Mouse (Mus musculus): ENCODE measurements at regions not wholly inside any gene's neighbourhood (a gene's known extent, or its start where the extent isn't known, plus 50 kb on each side); places are given as distances from the start of the nearest gene placed in this dataset.
A peak's percentile ranks its signal among the peaks of the same experiment; 100 is the strongest.

DNA sequence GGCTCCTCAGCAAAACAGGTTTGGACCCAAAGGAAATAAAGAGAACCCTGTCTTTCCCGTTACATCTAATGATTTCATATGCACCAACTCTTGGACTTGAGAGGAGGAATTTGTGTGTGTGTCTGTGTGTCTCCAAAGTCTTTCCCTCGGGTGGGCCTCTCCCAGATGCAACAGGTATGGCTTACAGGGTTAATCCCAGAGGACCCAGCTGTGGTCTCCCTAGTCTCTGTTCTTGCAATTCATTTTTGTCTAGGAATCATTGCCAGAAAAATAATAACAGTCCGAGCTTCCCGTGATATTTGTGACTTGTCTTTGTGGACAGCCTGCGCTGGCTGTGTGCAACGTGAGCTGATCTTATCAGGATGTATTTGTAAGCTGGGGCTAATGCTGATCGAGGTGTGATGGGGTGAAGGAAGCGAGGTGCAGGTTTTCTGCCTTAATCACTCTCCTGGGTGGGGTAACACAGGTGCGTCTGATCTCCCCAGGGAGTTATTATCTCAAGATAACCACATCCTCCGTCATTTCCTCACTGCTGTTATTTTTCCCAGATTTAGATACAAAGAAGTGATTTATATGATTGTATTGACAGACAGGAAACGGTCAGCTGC lies 627.2 kb upstream of the Sox9 start:
- Histone ChIP-seq H3K9ac (replicated peaks; ENCODE audit: low read length, poor library complexity, severe bottlenecking) (no peak overlapping the region), H3K9me3 (ENCODE audit: low read length) (no peaks in the 10 kb centered on the region), H3K27ac (ENCODE audit: low read depth, low read length) (no peak overlapping the region), H3K27me3 (ENCODE audit: insufficient read depth, low read length) (no peaks in the 10 kb centered on the region), H3K36me3 (ENCODE audit: insufficient read depth, low read length) (no peaks in the 10 kb centered on the region), H3K4me1 (ENCODE audit: insufficient read depth, low read length) (no peaks in the 10 kb centered on the region), H3K4me3 (ENCODE audit: low read depth, low read length) (no peak overlapping the region), H3K4me2 (ENCODE audit: low read depth, low read length, poor library complexity, severe bottlenecking) (peak overlapping the region; percentile 3; the same call in 1 of the 2 replicates)
- no peak for ATAC-seq (ENCODE audit: low FRiP score)
- WGBS = 51% methylated on average over 11 of the region's 11 CpGs
- DNase-seq (ENCODE audit: low spot score) = no peak
- no peak for TF ChIP-seq CTCF (IDR thresholded peaks at IDR 0.05)

DNA sequence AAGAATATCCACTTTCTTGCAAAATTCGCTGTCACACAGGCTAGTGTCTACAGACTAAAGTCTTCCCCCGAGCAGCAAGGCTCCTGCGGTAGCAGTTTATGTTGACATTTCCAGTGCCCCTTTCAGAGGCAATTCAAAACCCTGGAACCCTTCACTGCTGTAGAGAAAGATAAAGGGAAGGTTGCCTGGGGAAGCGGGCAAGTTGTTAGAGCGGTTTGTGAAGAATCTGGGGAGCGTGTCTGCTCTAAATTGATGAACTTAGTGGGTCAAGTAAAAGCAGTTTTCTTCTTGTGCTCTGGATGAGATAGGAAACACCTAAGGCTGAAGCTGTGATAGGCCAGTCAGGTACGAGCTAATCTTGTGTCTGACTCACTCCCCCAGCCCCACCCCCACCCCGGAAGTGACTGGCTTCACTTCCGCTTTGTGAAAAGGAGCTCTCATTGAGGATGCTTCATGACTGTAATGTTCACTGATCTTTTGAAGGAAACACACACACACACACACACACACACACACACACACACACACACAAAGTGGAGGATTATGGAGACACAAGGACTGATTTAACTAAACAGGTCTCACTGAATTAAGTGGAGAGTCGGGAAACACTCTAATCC lies 626.6 kb upstream of the Sox9 start:
- ATAC-seq (ENCODE audit: low FRiP score) (no peak), DNase-seq (ENCODE audit: low spot score) (no peak)
- no peak overlapping the region for H3K27ac ChIP-seq (ENCODE audit: low read depth, low read length)
- H3K9me3 ChIP-seq (ENCODE audit: low read length) = no peaks in the 10 kb centered on the region
- H3K4me1 ChIP-seq (ENCODE audit: insufficient read depth, low read length) = no peaks in the 10 kb centered on the region
- H3K27me3 ChIP-seq (ENCODE audit: insufficient read depth, low read length) = no peaks in the 10 kb centered on the region
- no peak overlapping the region for H3K4me3 ChIP-seq (ENCODE audit: low read depth, low read length)
- peak overlapping the region; percentile 3; the same call in 1 of the 2 replicates for H3K4me2 ChIP-seq (ENCODE audit: low read depth, low read length, poor library complexity, severe bottlenecking)
- 34% methylated on average over 10 of the region's 10 CpGs for WGBS
- no peaks in the 10 kb centered on the region for H3K36me3 ChIP-seq (ENCODE audit: insufficient read depth, low read length)
- no peak for TF ChIP-seq CTCF (IDR thresholded peaks at IDR 0.05)
- no peak overlapping the region for H3K9ac ChIP-seq (replicated peaks; ENCODE audit: low read length, poor library complexity, severe bottlenecking)

DNA sequence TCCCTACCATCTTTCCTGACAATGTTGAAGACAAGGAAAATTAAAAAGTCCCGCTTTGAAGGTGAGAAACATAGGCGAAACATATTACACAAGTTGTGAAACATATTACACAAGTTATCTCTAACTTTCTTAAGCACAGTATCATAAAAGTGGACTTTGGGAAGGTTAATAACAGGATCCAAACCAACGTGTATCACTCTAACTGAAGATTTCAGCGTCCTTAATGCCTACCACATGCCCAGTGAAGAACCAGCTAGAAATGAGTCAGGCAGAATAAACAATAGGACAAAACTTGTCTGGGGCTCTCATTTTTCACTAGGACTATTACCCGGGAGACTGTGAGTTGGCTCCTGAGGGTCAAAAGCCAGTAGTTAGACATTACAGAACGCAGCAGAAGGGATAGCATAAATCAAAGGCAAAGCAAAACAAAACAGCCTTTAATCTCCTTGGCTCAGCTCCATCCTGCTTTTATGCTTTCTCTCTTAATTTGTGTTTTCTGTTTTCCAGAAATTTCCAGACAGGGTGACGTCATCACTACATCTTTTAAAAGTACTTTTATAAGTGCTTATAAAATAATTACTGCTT lies 618.3 kb upstream of the Sox9 start:
- Histone ChIP-seq H3K9me3 (ENCODE audit: low read length) (no peaks in the 10 kb centered on the region), H3K4me3 (ENCODE audit: low read depth, low read length) (no peak overlapping the region), H3K4me1 (ENCODE audit: insufficient read depth, low read length) (no peaks in the 10 kb centered on the region), H3K36me3 (ENCODE audit: insufficient read depth, low read length) (no peaks in the 10 kb centered on the region), H3K9ac (replicated peaks; ENCODE audit: low read length, poor library complexity, severe bottlenecking) (no peak overlapping the region), H3K27ac (ENCODE audit: low read depth, low read length) (no peak overlapping the region), H3K27me3 (ENCODE audit: insufficient read depth, low read length) (no peaks in the 10 kb centered on the region), H3K4me2 (ENCODE audit: low read depth, low read length, poor library complexity, severe bottlenecking) (no peak overlapping the region)
- WGBS = 65% methylated on average over 7 of the region's 7 CpGs
- ATAC-seq (ENCODE audit: low FRiP score) (no peak), DNase-seq (ENCODE audit: low spot score) (no peak)
- TF ChIP-seq CTCF (IDR thresholded peaks at IDR 0.05) = no peak

DNA sequence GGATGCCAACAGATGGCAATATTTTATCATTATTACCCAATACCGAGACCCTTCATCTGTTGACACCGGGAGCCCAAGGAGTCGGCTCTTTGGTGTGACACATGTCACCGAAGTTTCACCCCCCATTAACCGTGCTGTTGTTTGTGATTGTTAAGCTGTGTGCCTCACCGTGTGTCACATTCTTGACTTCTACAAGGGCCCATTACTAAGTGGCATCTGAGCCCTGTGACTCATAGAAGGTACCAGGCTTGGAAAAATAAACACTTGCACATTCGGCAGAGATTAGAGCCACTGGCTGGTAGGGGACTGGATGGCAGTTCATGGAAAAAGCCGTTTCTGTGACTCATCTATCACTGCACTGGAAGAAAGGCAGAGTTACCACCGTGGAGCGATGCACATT lies 608.4 kb upstream of the Sox9 start:
- no peak for ATAC-seq (ENCODE audit: low FRiP score)
- no peak for DNase-seq (ENCODE audit: low spot score)
- WGBS = 89% methylated on average over 10 of the region's 10 CpGs
- H3K9me3 ChIP-seq (ENCODE audit: low read length) = no peaks in the 10 kb centered on the region
- no peak overlapping the region for H3K27ac ChIP-seq (ENCODE audit: low read depth, low read length)
- no peaks in the 10 kb centered on the region for H3K36me3 ChIP-seq (ENCODE audit: insufficient read depth, low read length)
- TF ChIP-seq CTCF (IDR thresholded peaks at IDR 0.05) = no peak
- H3K4me1 ChIP-seq (ENCODE audit: insufficient read depth, low read length) = no peaks in the 10 kb centered on the region
- no peak overlapping the region for H3K4me3 ChIP-seq (ENCODE audit: low read depth, low read length)
- no peak overlapping the region for H3K4me2 ChIP-seq (ENCODE audit: low read depth, low read length, poor library complexity, severe bottlenecking)
- no peaks in the 10 kb centered on the region for H3K27me3 ChIP-seq (ENCODE audit: insufficient read depth, low read length)
- no peak overlapping the region for H3K9ac ChIP-seq (replicated peaks; ENCODE audit: low read length, poor library complexity, severe bottlenecking)

DNA sequence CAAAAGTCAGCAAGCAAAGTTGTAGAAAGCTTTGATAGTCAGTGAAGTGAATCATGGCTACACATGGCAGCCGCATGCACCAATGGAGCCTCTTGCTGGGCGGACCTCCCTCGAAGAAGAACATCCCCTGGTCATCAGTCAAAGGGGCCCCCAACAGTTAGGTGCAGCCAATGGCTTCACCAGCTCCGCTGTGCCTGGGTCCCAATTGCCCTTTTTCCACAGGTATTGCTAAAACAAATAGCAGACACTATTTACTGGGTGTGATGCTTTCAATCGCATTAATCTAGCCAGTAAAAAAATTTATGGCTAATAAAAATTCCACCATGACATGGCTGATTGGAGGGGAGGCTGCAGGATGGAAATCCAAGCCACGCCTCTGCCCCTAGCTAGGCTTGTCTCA lies 606.7 kb upstream of the Sox9 start:
- 89% methylated on average over 6 of the region's 6 CpGs for WGBS
- Histone ChIP-seq H3K36me3 (ENCODE audit: insufficient read depth, low read length) (no peaks in the 10 kb centered on the region), H3K9ac (replicated peaks; ENCODE audit: low read length, poor library complexity, severe bottlenecking) (no peak overlapping the region), H3K4me3 (ENCODE audit: low read depth, low read length) (no peak overlapping the region), H3K4me1 (ENCODE audit: insufficient read depth, low read length) (no peaks in the 10 kb centered on the region), H3K4me2 (ENCODE audit: low read depth, low read length, poor library complexity, severe bottlenecking) (no peak overlapping the region), H3K27ac (ENCODE audit: low read depth, low read length) (no peak overlapping the region), H3K9me3 (ENCODE audit: low read length) (no peaks in the 10 kb centered on the region), H3K27me3 (ENCODE audit: insufficient read depth, low read length) (no peaks in the 10 kb centered on the region)
- TF ChIP-seq CTCF (IDR thresholded peaks at IDR 0.05) = no peak
- ATAC-seq (ENCODE audit: low FRiP score) (no peak), DNase-seq (ENCODE audit: low spot score) (no peak)

DNA sequence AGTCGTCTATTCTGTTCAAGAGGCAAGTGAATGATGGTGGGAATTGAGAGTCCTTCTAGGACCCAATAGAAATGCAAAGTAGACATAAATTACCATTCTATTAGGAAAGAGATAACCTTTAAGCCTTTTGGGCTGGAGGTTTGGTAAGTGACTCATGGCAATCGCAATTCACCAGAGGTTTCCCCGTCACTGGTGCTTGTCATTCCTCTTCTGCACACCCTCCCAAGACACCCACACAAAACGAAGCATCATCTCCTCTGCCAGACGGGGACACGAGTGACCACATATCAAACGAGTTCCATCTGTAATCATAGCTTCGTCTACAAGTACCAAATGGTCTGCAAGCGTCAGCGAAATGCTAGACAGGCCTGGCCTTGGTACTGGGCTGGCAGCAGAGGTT lies 601.4 kb upstream of the Sox9 start:
- Histone ChIP-seq H3K27ac (ENCODE audit: low read depth, low read length) (no peak overlapping the region), H3K27me3 (ENCODE audit: insufficient read depth, low read length) (no peaks in the 10 kb centered on the region), H3K9ac (replicated peaks; ENCODE audit: low read length, poor library complexity, severe bottlenecking) (no peak overlapping the region), H3K9me3 (ENCODE audit: low read length) (no peaks in the 10 kb centered on the region), H3K4me2 (ENCODE audit: low read depth, low read length, poor library complexity, severe bottlenecking) (no peak overlapping the region), H3K4me3 (ENCODE audit: low read depth, low read length) (no peak overlapping the region), H3K4me1 (ENCODE audit: insufficient read depth, low read length) (no peaks in the 10 kb centered on the region), H3K36me3 (ENCODE audit: insufficient read depth, low read length) (no peaks in the 10 kb centered on the region)
- WGBS = 83% methylated on average over 10 of the region's 10 CpGs
- DNase-seq (ENCODE audit: low spot score) (no peak), ATAC-seq (ENCODE audit: low FRiP score) (no peak)
- TF ChIP-seq CTCF (IDR thresholded peaks at IDR 0.05) = no peak

Data from midbrain, postnatal 0 days (tissue).